Mouse (Mus musculus) embryonic facial prominence, embryonic 13.5 days (tissue): ENCODE data around the gene Prmt3. TPM values are rescaled to one million over a fixed set of nuclear protein-coding genes. Genes with fewer than 3 reads are reported as not detected.

Experiments
- ATAC-seq: fragments of 200-750 bp; cut with Nextera tagmentation; 2 replicates; pipeline ENCODE4 v1.8.0; 2017; ENCODE audit warnings: low read depth; ENCODE audit not compliant: insufficient number of reproducible peaks, insufficient read depth, low FRiP score, low TSS enrichment
- H3K27ac ChIP-seq: fragments of 300-500 bp; sonication (generic); 2 replicates; pipeline ENCODE4 v1.5.1; 2015; ENCODE audit warnings: moderate library complexity, mild to moderate bottlenecking, inconsistent platforms
- H3K27me3 ChIP-seq: fragments of 300-500 bp; sonication (generic); 2 replicates; pipeline ENCODE4 v1.6.1; 2015; ENCODE audit warnings: mild to moderate bottlenecking, inconsistent platforms
- H3K36me3 ChIP-seq: fragments of 300-500 bp; sonication (generic); 2 replicates; pipeline ENCODE4 v1.6.1; 2015; ENCODE audit warnings: mild to moderate bottlenecking, inconsistent platforms
- H3K4me1 ChIP-seq: fragments of 300-500 bp; sonication (generic); 2 replicates; pipeline ENCODE4 v1.6.1; 2015; ENCODE audit warnings: inconsistent platforms
- H3K4me2 ChIP-seq: fragments of 300-500 bp; sonication (generic); 2 replicates; pipeline ENCODE4 v1.6.1; 2015; ENCODE audit warnings: moderate library complexity, mild to moderate bottlenecking, inconsistent platforms
- H3K4me3 ChIP-seq: fragments of 300-500 bp; sonication (generic); 2 replicates; pipeline ENCODE4 v1.5.1; 2015; ENCODE audit warnings: mild to moderate bottlenecking, inconsistent platforms
- H3K9ac ChIP-seq: fragments of 300-500 bp; sonication (generic); 2 replicates; pipeline ENCODE4 v1.6.1; 2015; ENCODE audit warnings: mild to moderate bottlenecking, inconsistent platforms
- H3K9me3 ChIP-seq: fragments of 300-500 bp; sonication (generic); 2 replicates; pipeline ENCODE4 v1.6.1; 2016; ENCODE audit warnings: inconsistent platforms
- WGBS: fragments of 180-500 bp; shearing (Covaris S2); methylation state at CpG from one replicate; pipeline ENCODE4 v1.1.7; 2015; ENCODE audit warnings: mixed read lengths; 5-methylcytosine and 5-hydroxymethylcytosine counted together
- polyA plus RNA-seq: library from polyadenylated mRNA; unstranded; fragments of >200 nt; fragmentation: Nextera tagmentation; extraction: Ambion mirVana; gene quantifications from 2 replicates; pipeline ENCODE4 v1.2.1, GENCODE M21; 2015

Prmt3 gene
- polyA plus RNA-seq, 1 experiment from 2014 or later: 53.0 TPM

- ATAC-seq: no peak
- Histone ChIP-seq H3K27me3 (no peaks in the 10 kb centered on the region), H3K36me3 (peaks cover 55% of the 10 kb centered on the region)
Observed at GRCm38 (mm10) chr7:49797171-49797570, 19.0 kb downstream of the Prmt3 start.

GRCm38 (mm10) chr7:49803511-49803910 lies 25.4 kb downstream of the Prmt3 start:
- no peak overlapping the region for H3K4me2 ChIP-seq
- no peak for ATAC-seq
- H3K27ac ChIP-seq: no peak overlapping the region
- no peak overlapping the region for H3K4me3 ChIP-seq
- 87% methylated on average over 6 of the region's 6 CpGs for WGBS
- no peak overlapping the region for H3K9ac ChIP-seq
- no peaks in the 10 kb centered on the region for H3K27me3 ChIP-seq
- no peaks in the 10 kb centered on the region for H3K4me1 ChIP-seq
- peaks cover 39% of the 10 kb centered on the region for H3K36me3 ChIP-seq
- no peaks in the 10 kb centered on the region for H3K9me3 ChIP-seq

More at GRCm38 (mm10) chr7:49797171-49797570, 19.0 kb downstream of the Prmt3 start:
- Histone ChIP-seq H3K9ac (no peak overlapping the region), H3K4me2 (no peak overlapping the region), H3K27ac (no peak overlapping the region), H3K4me1 (no peaks in the 10 kb centered on the region), H3K4me3 (no peak overlapping the region), H3K9me3 (no peaks in the 10 kb centered on the region)
- WGBS: 80% methylated on average over 1 of the region's 1 CpGs

- Histone ChIP-seq H3K27ac (no peak overlapping the region), H3K36me3 (peaks cover 42% of the 10 kb centered on the region), H3K4me3 (no peak overlapping the region), H3K4me1 (0 out of 2 replicates have a peak, but pooled peaks cover 4% of the 10 kb centered on the region), H3K9me3 (no peaks in the 10 kb centered on the region), H3K27me3 (no peaks in the 10 kb centered on the region), H3K9ac (no peak overlapping the region), H3K4me2 (no peak overlapping the region)
- no peak for ATAC-seq
- WGBS: 65% methylated on average over 5 of the region's 5 CpGs
Observed at GRCm38 (mm10) chr7:49804638-49805165, 26.6 kb downstream of the Prmt3 start.

- H3K9ac ChIP-seq: no peak overlapping the region
- H3K4me3 ChIP-seq: no peak overlapping the region
- H3K27me3 ChIP-seq: no peaks in the 10 kb centered on the region
- H3K4me1 ChIP-seq: 0 out of 2 replicates have a peak, but pooled peaks cover 5% of the 10 kb centered on the region
- no peak overlapping the region for H3K27ac ChIP-seq
- no peak overlapping the region for H3K4me2 ChIP-seq
- peaks cover 43% of the 10 kb centered on the region for H3K36me3 ChIP-seq
- H3K9me3 ChIP-seq: no peaks in the 10 kb centered on the region
- 75% methylated on average over 3 of the region's 3 CpGs for WGBS
- ATAC-seq: no peak
Observed at GRCm38 (mm10) chr7:49805618-49806017, 27.5 kb downstream of the Prmt3 start.

- H3K9me3 ChIP-seq: no peaks in the 10 kb centered on the region
- no peak overlapping the region for H3K4me3 ChIP-seq
- H3K4me1 ChIP-seq: 0 out of 2 replicates have a peak, but pooled peaks cover 5% of the 10 kb centered on the region
- peaks cover 33% of the 10 kb centered on the region for H3K36me3 ChIP-seq
- H3K27ac ChIP-seq: no peak overlapping the region
- H3K27me3 ChIP-seq: no peaks in the 10 kb centered on the region
- no peak for ATAC-seq
- no peak overlapping the region for H3K4me2 ChIP-seq
- 84% methylated on average over 9 of the region's 9 CpGs for WGBS
- no peak overlapping the region for H3K9ac ChIP-seq
Observed at GRCm38 (mm10) chr7:49807093-49807682, 29.0 kb downstream of the Prmt3 start.

- H3K4me2 ChIP-seq: no peak overlapping the region
- ATAC-seq: no peak
- WGBS: 88% methylated on average over 17 of the region's 17 CpGs
- no peak overlapping the region for H3K9ac ChIP-seq
- peaks cover 30% of the 10 kb centered on the region for H3K36me3 ChIP-seq
- H3K4me1 ChIP-seq: 0 out of 2 replicates have a peak, but pooled peaks cover 7% of the 10 kb centered on the region
- H3K9me3 ChIP-seq: no peaks in the 10 kb centered on the region
- no peak overlapping the region for H3K27ac ChIP-seq
- H3K27me3 ChIP-seq: no peaks in the 10 kb centered on the region
- no peak overlapping the region for H3K4me3 ChIP-seq
Observed at GRCm38 (mm10) chr7:49807846-49808622, 29.9 kb downstream of the Prmt3 start.

- Histone ChIP-seq H3K27me3 (no peaks in the 10 kb centered on the region), H3K27ac (no peak overlapping the region), H3K4me2 (no peak overlapping the region), H3K36me3 (peaks cover 27% of the 10 kb centered on the region), H3K9me3 (no peaks in the 10 kb centered on the region), H3K4me3 (no peak overlapping the region), H3K9ac (no peak overlapping the region), H3K4me1 (0 out of 2 replicates have a peak, but pooled peaks cover 9% of the 10 kb centered on the region)
- no peak for ATAC-seq
- WGBS: 94% methylated on average over 6 of the region's 6 CpGs
Observed at GRCm38 (mm10) chr7:49809100-49809499, 31.0 kb downstream of the Prmt3 start.

GRCm38 (mm10) chr7:49809562-49809961 lies 31.4 kb downstream of the Prmt3 start:
- Histone ChIP-seq H3K4me2 (no peak overlapping the region), H3K36me3 (peaks cover 27% of the 10 kb centered on the region), H3K9ac (no peak overlapping the region), H3K4me1 (0 out of 2 replicates have a peak, but pooled peaks cover 9% of the 10 kb centered on the region), H3K27me3 (no peaks in the 10 kb centered on the region), H3K4me3 (no peak overlapping the region), H3K27ac (no peak overlapping the region), H3K9me3 (no peaks in the 10 kb centered on the region)
- 59% methylated on average over 3 of the region's 3 CpGs for WGBS
- no peak for ATAC-seq

- 59% methylated on average over 4 of the region's 4 CpGs for WGBS
- H3K36me3 ChIP-seq: peaks cover 33% of the 10 kb centered on the region
- H3K27ac ChIP-seq: no peak overlapping the region
- H3K27me3 ChIP-seq: no peaks in the 10 kb centered on the region
- no peak for ATAC-seq
- no peak overlapping the region for H3K4me2 ChIP-seq
- no peak overlapping the region for H3K9ac ChIP-seq
- 0 out of 2 replicates have a peak, but pooled peaks cover 9% of the 10 kb centered on the region for H3K4me1 ChIP-seq
- H3K9me3 ChIP-seq: no peaks in the 10 kb centered on the region
- no peak overlapping the region for H3K4me3 ChIP-seq
Observed at GRCm38 (mm10) chr7:49811346-49811745, 33.2 kb downstream of the Prmt3 start.

GRCm38 (mm10) chr7:49819393-49819792 lies 41.2 kb downstream of the Prmt3 start:
- peaks cover 10% of the 10 kb centered on the region for H3K4me1 ChIP-seq
- no peaks in the 10 kb centered on the region for H3K27me3 ChIP-seq
- H3K27ac ChIP-seq: no peak overlapping the region
- H3K9ac ChIP-seq: no peak overlapping the region
- no peak for ATAC-seq
- H3K36me3 ChIP-seq: peaks cover 23% of the 10 kb centered on the region
- H3K4me2 ChIP-seq: no peak overlapping the region
- no peak overlapping the region for H3K4me3 ChIP-seq
- no peaks in the 10 kb centered on the region for H3K9me3 ChIP-seq
- WGBS: 49% methylated on average over 4 of the region's 4 CpGs

GRCm38 (mm10) chr7:49821370-49821769 lies 43.2 kb downstream of the Prmt3 start:
- ATAC-seq: no peak
- WGBS: 85% methylated on average over 1 of the region's 1 CpGs
- Histone ChIP-seq H3K4me2 (no peak overlapping the region), H3K4me1 (peaks cover 10% of the 10 kb centered on the region), H3K27me3 (no peaks in the 10 kb centered on the region), H3K9me3 (no peaks in the 10 kb centered on the region), H3K27ac (no peak overlapping the region), H3K9ac (no peak overlapping the region), H3K36me3 (peaks cover 17% of the 10 kb centered on the region), H3K4me3 (no peak overlapping the region)

GRCm38 (mm10) chr7:49822028-49822427 lies 43.9 kb downstream of the Prmt3 start:
- Histone ChIP-seq H3K4me1 (peaks cover 10% of the 10 kb centered on the region), H3K27ac (no peak overlapping the region)

More at GRCm38 (mm10) chr7:49822028-49822427, 43.9 kb downstream of the Prmt3 start:
- no peak overlapping the region for H3K4me3 ChIP-seq
- peaks cover 22% of the 10 kb centered on the region for H3K36me3 ChIP-seq
- no peak for ATAC-seq
- no peaks in the 10 kb centered on the region for H3K27me3 ChIP-seq
- no peak overlapping the region for H3K4me2 ChIP-seq
- 85% methylated on average over 2 of the region's 2 CpGs for WGBS
- H3K9me3 ChIP-seq: no peaks in the 10 kb centered on the region
- H3K9ac ChIP-seq: no peak overlapping the region
